Mouse (Mus musculus): ENCODE results near the gene Pdzd2. TPM values are rescaled to one million over a fixed set of nuclear protein-coding genes. Genes with fewer than 3 reads are reported as not detected.

The Pdzd2 gene
- polyA plus RNA-seq, 1 experiment = 19.8 TPM

- Histone ChIP-seq H3K4me3 (ENCODE audit: insufficient read depth, low read length) (no peak overlapping the region), H3K27ac (ENCODE audit: insufficient read depth, low read length) (no peak overlapping the region), H3K4me1 (ENCODE audit: control insufficient read depth, insufficient read depth, low read length) (no peaks in the 10 kb centered on the region)
- TF ChIP-seq POLR2A (IDR thresholded peaks at IDR 0.05; ENCODE audit: extremely low read depth, insufficient read depth, low read length) (no peak), CTCF (IDR thresholded peaks at IDR 0.05; ENCODE audit: extremely low read depth, insufficient read depth, low read length) (no peak)
Measured at GRCm38 (mm10) chr15:12341401-12341758, 398.3 kb downstream of the Pdzd2 start.

GRCm38 (mm10) chr15:12340536-12341400 lies 399.0 kb downstream of the Pdzd2 start:
- Histone ChIP-seq H3K27ac (ENCODE audit: insufficient read depth, low read length) (no peak overlapping the region), H3K4me1 (ENCODE audit: control insufficient read depth, insufficient read depth, low read length) (no peaks in the 10 kb centered on the region), H3K4me3 (ENCODE audit: insufficient read depth, low read length) (no peak overlapping the region)
- no peak for TF ChIP-seq CTCF (IDR thresholded peaks at IDR 0.05; ENCODE audit: extremely low read depth, insufficient read depth, low read length)
- no peak for TF ChIP-seq POLR2A (IDR thresholded peaks at IDR 0.05; ENCODE audit: extremely low read depth, insufficient read depth, low read length)

- H3K27ac ChIP-seq (ENCODE audit: insufficient read depth, low read length) = no peak overlapping the region
- H3K4me3 ChIP-seq (ENCODE audit: insufficient read depth, low read length) = no peak overlapping the region
- TF ChIP-seq POLR2A (IDR thresholded peaks at IDR 0.05; ENCODE audit: extremely low read depth, insufficient read depth, low read length) (no peak), CTCF (IDR thresholded peaks at IDR 0.05; ENCODE audit: extremely low read depth, insufficient read depth, low read length) (no peak)
- peaks cover 2% of the 10 kb centered on the region; the same call in 1 of the 2 replicates for H3K4me1 ChIP-seq (ENCODE audit: control insufficient read depth, insufficient read depth, low read length)
Measured at GRCm38 (mm10) chr15:12337779-12338137, 402.0 kb downstream of the Pdzd2 start.

- peaks cover 2% of the 10 kb centered on the region; the same call in 1 of the 2 replicates for H3K4me1 ChIP-seq (ENCODE audit: control insufficient read depth, insufficient read depth, low read length)
- H3K4me3 ChIP-seq (ENCODE audit: insufficient read depth, low read length) = no peak overlapping the region
- H3K27ac ChIP-seq (ENCODE audit: insufficient read depth, low read length) = no peak overlapping the region
- TF ChIP-seq POLR2A (IDR thresholded peaks at IDR 0.05; ENCODE audit: extremely low read depth, insufficient read depth, low read length) = no peak
- no peak for TF ChIP-seq CTCF (IDR thresholded peaks at IDR 0.05; ENCODE audit: extremely low read depth, insufficient read depth, low read length)
Measured at GRCm38 (mm10) chr15:12337030-12337778, 402.5 kb downstream of the Pdzd2 start.

GRCm38 (mm10) chr15:12334381-12334780 lies 405.3 kb downstream of the Pdzd2 start:
- no peak for TF ChIP-seq POLR2A (IDR thresholded peaks at IDR 0.05; ENCODE audit: extremely low read depth, insufficient read depth, low read length)
- TF ChIP-seq CTCF (IDR thresholded peaks at IDR 0.05; ENCODE audit: extremely low read depth, insufficient read depth, low read length) = no peak
- Histone ChIP-seq H3K4me3 (ENCODE audit: insufficient read depth, low read length) (no peak overlapping the region), H3K4me1 (ENCODE audit: control insufficient read depth, insufficient read depth, low read length) (peaks cover 2% of the 10 kb centered on the region; the same call in 1 of the 2 replicates), H3K27ac (ENCODE audit: insufficient read depth, low read length) (no peak overlapping the region)

- Histone ChIP-seq H3K27ac (ENCODE audit: insufficient read depth, low read length) (no peak overlapping the region), H3K4me3 (ENCODE audit: insufficient read depth, low read length) (no peak overlapping the region), H3K4me1 (ENCODE audit: control insufficient read depth, insufficient read depth, low read length) (peaks cover 2% of the 10 kb centered on the region)
- TF ChIP-seq CTCF (IDR thresholded peaks at IDR 0.05; ENCODE audit: extremely low read depth, insufficient read depth, low read length) (no peak), POLR2A (IDR thresholded peaks at IDR 0.05; ENCODE audit: extremely low read depth, insufficient read depth, low read length) (no peak)
Measured at GRCm38 (mm10) chr15:12331300-12331699, 408.4 kb downstream of the Pdzd2 start.

- H3K4me3 ChIP-seq (ENCODE audit: insufficient read depth, low read length) = no peak overlapping the region
- TF ChIP-seq POLR2A (IDR thresholded peaks at IDR 0.05; ENCODE audit: extremely low read depth, insufficient read depth, low read length) = no peak
- no peak for TF ChIP-seq CTCF (IDR thresholded peaks at IDR 0.05; ENCODE audit: extremely low read depth, insufficient read depth, low read length)
- no peak overlapping the region for H3K27ac ChIP-seq (ENCODE audit: insufficient read depth, low read length)
- H3K4me1 ChIP-seq (ENCODE audit: control insufficient read depth, insufficient read depth, low read length) = peaks cover 4% of the 10 kb centered on the region
Measured at GRCm38 (mm10) chr15:12330892-12331291, 408.8 kb downstream of the Pdzd2 start.

- TF ChIP-seq POLR2A (IDR thresholded peaks at IDR 0.05; ENCODE audit: extremely low read depth, insufficient read depth, low read length) (no peak), CTCF (IDR thresholded peaks at IDR 0.05; ENCODE audit: extremely low read depth, insufficient read depth, low read length) (no peak)
- Histone ChIP-seq H3K4me3 (ENCODE audit: insufficient read depth, low read length) (no peak overlapping the region), H3K4me1 (ENCODE audit: control insufficient read depth, insufficient read depth, low read length) (peaks cover 4% of the 10 kb centered on the region), H3K27ac (ENCODE audit: insufficient read depth, low read length) (no peak overlapping the region)
Measured at GRCm38 (mm10) chr15:12330389-12330788, 409.3 kb downstream of the Pdzd2 start.

GRCm38 (mm10) chr15:12324326-12324725 lies 415.4 kb downstream of the Pdzd2 start:
- no peak for TF ChIP-seq POLR2A (IDR thresholded peaks at IDR 0.05; ENCODE audit: extremely low read depth, insufficient read depth, low read length)
- no peak for TF ChIP-seq CTCF (IDR thresholded peaks at IDR 0.05; ENCODE audit: extremely low read depth, insufficient read depth, low read length)
- no peak overlapping the region for H3K4me3 ChIP-seq (ENCODE audit: insufficient read depth, low read length)
- H3K4me1 ChIP-seq (ENCODE audit: control insufficient read depth, insufficient read depth, low read length) = peaks cover 13% of the 10 kb centered on the region
- no peak overlapping the region for H3K27ac ChIP-seq (ENCODE audit: insufficient read depth, low read length)
